Mouse (Mus musculus): ENCODE results near the gene Sele. TPM values are rescaled to one million over a fixed set of nuclear protein-coding genes. Genes with fewer than 3 reads are reported as not detected.

The Sele gene
- total RNA-seq, 2 experiments from 2014 or later = 0.05 TPM; not detected in 1

GRCm38 (mm10) chr1:164070461-164070860 lies 22.4 kb downstream of the Sele start:
- ATAC-seq (replicated peaks; ENCODE audit: poor library complexity, severe bottlenecking) = no peak

GRCm38 (mm10) chr1:164071111-164071510 lies 23.1 kb downstream of the Sele start:
- ATAC-seq (replicated peaks; ENCODE audit: poor library complexity, severe bottlenecking) = peak; percentile 22

- no peak for ATAC-seq (replicated peaks; ENCODE audit: poor library complexity, severe bottlenecking)
Observed at GRCm38 (mm10) chr1:164072001-164072400, 24.0 kb downstream of the Sele start.

- 0 out of 2 replicates have a peak, but pooled peaks have one; percentile 7 for ATAC-seq (replicated peaks; ENCODE audit: poor library complexity, severe bottlenecking)
Observed at GRCm38 (mm10) chr1:164073091-164073490, 25.1 kb downstream of the Sele start.

GRCm38 (mm10) chr1:164073803-164074202 lies 25.8 kb downstream of the Sele start:
- 0 out of 2 replicates have a peak, but pooled peaks have one; percentile 3 for ATAC-seq (replicated peaks; ENCODE audit: poor library complexity, severe bottlenecking)

GRCm38 (mm10) chr1:164074606-164075140 lies 26.6 kb downstream of the Sele start:
- ATAC-seq (replicated peaks; ENCODE audit: poor library complexity, severe bottlenecking) = no peak

GRCm38 (mm10) chr1:164075416-164075815 lies 27.4 kb downstream of the Sele start:
- no peak for ATAC-seq (replicated peaks; ENCODE audit: poor library complexity, severe bottlenecking)

GRCm38 (mm10) chr1:164076441-164076840 lies 28.4 kb downstream of the Sele start:
- ATAC-seq (replicated peaks; ENCODE audit: poor library complexity, severe bottlenecking) = no peak

GRCm38 (mm10) chr1:164077031-164077430 lies 29.0 kb downstream of the Sele start:
- peak; percentile 15; the same call in 1 of the 2 replicates for ATAC-seq (replicated peaks; ENCODE audit: poor library complexity, severe bottlenecking)

GRCm38 (mm10) chr1:164078323-164078741 lies 30.3 kb downstream of the Sele start:
- no peak for ATAC-seq (replicated peaks; ENCODE audit: poor library complexity, severe bottlenecking)

- no peak for ATAC-seq (replicated peaks; ENCODE audit: poor library complexity, severe bottlenecking)
Observed at GRCm38 (mm10) chr1:164079091-164079490, 31.1 kb downstream of the Sele start.

- ATAC-seq (replicated peaks; ENCODE audit: poor library complexity, severe bottlenecking) = peak; percentile 45
Observed at GRCm38 (mm10) chr1:164083046-164083445, 35.0 kb downstream of the Sele start.

- ATAC-seq (replicated peaks; ENCODE audit: poor library complexity, severe bottlenecking) = peak; percentile 47
Observed at GRCm38 (mm10) chr1:164086797-164087196, 38.8 kb downstream of the Sele start.

GRCm38 (mm10) chr1:164087872-164088271 lies 39.8 kb downstream of the Sele start:
- ATAC-seq (replicated peaks; ENCODE audit: poor library complexity, severe bottlenecking) = peak; percentile 78

GRCm38 (mm10) chr1:164096780-164097179 lies 48.7 kb downstream of the Sele start:
- no peak for ATAC-seq (replicated peaks; ENCODE audit: poor library complexity, severe bottlenecking)

- peak; percentile 25 for ATAC-seq (replicated peaks; ENCODE audit: poor library complexity, severe bottlenecking)
Observed at GRCm38 (mm10) chr1:164097911-164098310, 49.9 kb downstream of the Sele start.

- 0 out of 2 replicates have a peak, but pooled peaks have one; percentile 12 for ATAC-seq (replicated peaks; ENCODE audit: poor library complexity, severe bottlenecking)
Observed at GRCm38 (mm10) chr1:164098372-164098771, 50.3 kb downstream of the Sele start.

Other genes with a start within 250 kb of the Sele start
- gene Scyl3, start 119.1 kb upstream of the Sele start, total RNA-seq (2014; fragmentation: Nextera tagmentation) = 30.0 and 38.8 TPM in 2 replicates
- gene Scyl3, start 119.1 kb upstream of the Sele start, total RNA-seq (2017) = 13.9 and 18.9 TPM in 2 replicates
- gene BC055324, start 53.4 kb upstream of the Sele start, total RNA-seq (2014; fragmentation: Nextera tagmentation) = 14.0 and 15.0 TPM in 2 replicates
- gene BC055324, start 53.4 kb upstream of the Sele start, total RNA-seq (2017) = 20.6 and 28.5 TPM in 2 replicates
- 2.5 and 6.7 TPM in 2 replicates for gene Mettl18, start 53.3 kb upstream of the Sele start, total RNA-seq (2014; fragmentation: Nextera tagmentation)
- gene Mettl18, start 53.3 kb upstream of the Sele start, total RNA-seq (2017) = 12.4 and 13.4 TPM in 2 replicates
- gene Sell, start 13.7 kb downstream of the Sele start, total RNA-seq (2014; fragmentation: Nextera tagmentation) = 242 and 318 TPM in 2 replicates
- 272 and 305 TPM in 2 replicates for gene Sell, start 13.7 kb downstream of the Sele start, total RNA-seq (2017)
- gene Selp, start 67.0 kb downstream of the Sele start, total RNA-seq (2014; fragmentation: Nextera tagmentation) = 2.2 and 3.7 TPM in 2 replicates
- 0.60 and 1.5 TPM in 2 replicates for gene Selp, start 67.0 kb downstream of the Sele start, total RNA-seq (2017)
- 1.5 and 3.4 TPM in 2 replicates for gene F5, start 103.6 kb downstream of the Sele start, total RNA-seq (2014; fragmentation: Nextera tagmentation)
- gene F5, start 103.6 kb downstream of the Sele start, total RNA-seq (2017) = 3.1 and 3.8 TPM in 2 replicates
- 6.3 and 10.0 TPM in 2 replicates for gene Slc19a2, start 200.8 kb downstream of the Sele start, total RNA-seq (2014; fragmentation: Nextera tagmentation)
- gene Slc19a2, start 200.8 kb downstream of the Sele start, total RNA-seq (2017) = 5.1 and 9.6 TPM in 2 replicates
- gene Ccdc181, start 227.4 kb downstream of the Sele start, total RNA-seq (2014; fragmentation: Nextera tagmentation) = 5.5 and 6.1 TPM in 2 replicates
- 23.0 and 25.3 TPM in 2 replicates for gene Ccdc181, start 227.4 kb downstream of the Sele start, total RNA-seq (2017)